Mouse (Mus musculus) C2C12 (cell line): ENCODE data around the gene Prrxl1. TPM values are rescaled to one million over a fixed set of nuclear protein-coding genes. Genes with fewer than 3 reads are reported as not detected.

Experiments
- H3K27me3 ChIP-seq: one replicate; pipeline ENCODE4 v1.6.1; 2011; ENCODE audit not compliant: control insufficient read depth, insufficient read depth, insufficient read length
- H3K36me3 ChIP-seq: one replicate; pipeline ENCODE4 v1.6.1; 2011; ENCODE audit not compliant: control insufficient read depth, insufficient read depth
- H3K4me3 ChIP-seq: one replicate; pipeline ENCODE4 v1.5.1; 2011; ENCODE audit warnings: mild to moderate bottlenecking, control low read depth; ENCODE audit not compliant: poor library complexity, insufficient read depth, severe bottlenecking
- H3K79me2 ChIP-seq: one replicate; pipeline ENCODE4 v1.6.1; 2011; ENCODE audit not compliant: control insufficient read depth, insufficient read depth
- H3K79me3 ChIP-seq: one replicate; pipeline ENCODE4 v1.6.1; 2011; ENCODE audit warnings: low read depth, control low read depth
- H3ac ChIP-seq: one replicate; pipeline ENCODE3; 2011; ENCODE audit warnings: low read depth; ENCODE audit not compliant: control insufficient read depth, insufficient read length
- CEBPB ChIP-seq: IDR thresholded peaks from one replicate; pipeline ENCODE4 v1.6.1; 2011; ENCODE audit warnings: low read depth, mild to moderate bottlenecking, control low read depth, moderate library complexity
- CTCF ChIP-seq: IDR thresholded peaks from one replicate; pipeline ENCODE4 v1.5.1; 2011; ENCODE audit not compliant: control insufficient read depth, insufficient read depth, insufficient read length
- FOSL1 ChIP-seq: IDR thresholded peaks from one replicate; pipeline ENCODE4 v1.8.0; 2011; ENCODE audit warnings: mild to moderate bottlenecking, low read length; ENCODE audit not compliant: poor library complexity, insufficient read depth, severe bottlenecking
- MAX ChIP-seq: IDR thresholded peaks from one replicate; pipeline ENCODE4 v1.6.1; 2011; ENCODE audit warnings: mild to moderate bottlenecking, control low read depth
- MYOD1 ChIP-seq: IDR thresholded peaks from one replicate; pipeline ENCODE4 v1.6.1; 2011; ENCODE audit warnings: low read depth; ENCODE audit not compliant: control insufficient read depth, insufficient read length
- MYOG ChIP-seq: IDR thresholded peaks from one replicate; pipeline ENCODE4 v1.6.1; 2011; ENCODE audit not compliant: control insufficient read depth, insufficient read length; ENCODE audit errors: extremely low read depth
- USF1 ChIP-seq: IDR thresholded peaks from one replicate; pipeline ENCODE4 v1.6.1; 2011; ENCODE audit warnings: low read depth, mild to moderate bottlenecking, control low read depth, moderate library complexity
- polyA plus RNA-seq: library from polyadenylated mRNA; unstranded; fragments of >200 nt; fragmentation: generic; extraction: Trizol; gene quantifications from one replicate; pipeline ENCODE4 v1.2.1, GENCODE M21; 2012; ENCODE audit warnings: missing spikeins

The Prrxl1 gene
- polyA plus RNA-seq, 1 experiment: not detected

DNA sequence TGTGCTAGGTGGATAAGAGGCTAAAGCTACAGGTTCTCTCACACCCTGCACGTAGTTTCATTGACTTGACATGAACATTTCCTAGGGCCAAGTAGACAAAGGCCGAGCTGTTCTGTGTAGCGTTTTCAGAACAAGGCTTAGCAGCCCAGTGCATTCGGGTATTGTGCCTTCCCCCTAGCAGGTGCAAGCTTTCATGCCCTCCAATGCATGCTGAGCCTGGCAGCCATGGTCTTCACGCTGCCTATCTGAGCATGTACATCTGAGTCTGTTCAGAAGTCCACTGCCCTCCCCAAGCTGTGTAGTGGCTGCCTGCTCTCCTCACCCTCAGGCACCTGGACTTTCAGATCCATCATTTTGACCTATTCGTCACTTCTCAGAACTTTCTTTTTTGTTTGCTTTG lies 35.5 kb upstream of the Prrxl1 start:
- H3K4me3 ChIP-seq: no peak overlapping the region
- no peaks in the 10 kb centered on the region for H3K79me2 ChIP-seq
- H3K27me3 ChIP-seq: no peaks in the 10 kb centered on the region
- no peak overlapping the region for H3ac ChIP-seq
- TF ChIP-seq USF1: no peak
- TF ChIP-seq MYOG: no peak
- no peak for TF ChIP-seq MYOD1
- TF ChIP-seq CTCF: no peak
- no peak for TF ChIP-seq CEBPB
- no peak for TF ChIP-seq MAX
- TF ChIP-seq FOSL1: no peak
- peaks cover 80% of the 10 kb centered on the region for H3K36me3 ChIP-seq
- H3K79me3 ChIP-seq: no peaks in the 10 kb centered on the region

DNA sequence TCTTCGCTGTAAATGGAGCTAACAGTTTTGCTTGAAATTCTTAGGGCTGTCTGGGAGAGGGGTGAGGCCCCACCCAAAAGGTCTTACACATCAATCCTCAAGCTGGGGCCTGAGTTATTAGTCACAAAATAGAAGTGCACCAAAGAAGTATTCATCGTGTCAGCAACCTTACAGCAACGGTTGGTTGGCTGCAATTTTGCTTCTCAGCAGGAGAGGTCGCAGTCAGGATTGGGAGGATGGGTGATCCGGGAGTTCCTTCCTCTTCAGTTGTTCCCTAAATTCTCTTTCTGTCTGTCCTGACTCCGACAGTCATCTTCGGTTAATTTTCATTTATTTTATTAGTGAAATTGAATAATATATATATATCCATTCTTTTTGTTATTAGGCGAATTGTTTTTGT lies 26.7 kb upstream of the Prrxl1 start:
- Histone ChIP-seq H3K36me3 (peaks cover 75% of the 10 kb centered on the region), H3K4me3 (no peak overlapping the region), H3ac (no peak overlapping the region)

GRCm38 (mm10) chr14:32578420-32578819 lies 20.8 kb upstream of the Prrxl1 start:
- Histone ChIP-seq H3ac (no peak overlapping the region), H3K79me3 (no peaks in the 10 kb centered on the region), H3K36me3 (peaks cover 42% of the 10 kb centered on the region), H3K4me3 (no peak overlapping the region), H3K27me3 (no peaks in the 10 kb centered on the region), H3K79me2 (no peaks in the 10 kb centered on the region)
- TF ChIP-seq FOSL1 (no peak), MYOG (no peak), CEBPB (no peak), CTCF (no peak), MYOD1 (no peak), USF1 (no peak), MAX (no peak)

More for the DNA sequence above, 26.7 kb upstream of the Prrxl1 start:
- peaks cover 8% of the 10 kb centered on the region for H3K79me2 ChIP-seq
- TF ChIP-seq CEBPB (no peak), FOSL1 (no peak), MYOD1 (no peak), CTCF (no peak), MAX (no peak), USF1 (no peak), MYOG (no peak)
- no peaks in the 10 kb centered on the region for H3K79me3 ChIP-seq
- H3K27me3 ChIP-seq: no peaks in the 10 kb centered on the region

- no peak for TF ChIP-seq MYOG
- TF ChIP-seq MAX: no peak
- no peak for TF ChIP-seq CEBPB
- no peak for TF ChIP-seq USF1
- TF ChIP-seq CTCF: no peak
- TF ChIP-seq MYOD1: no peak
- no peak for TF ChIP-seq FOSL1
- H3ac ChIP-seq: no peak overlapping the region
- H3K36me3 ChIP-seq: peaks cover 6% of the 10 kb centered on the region
- H3K79me3 ChIP-seq: no peaks in the 10 kb centered on the region
- no peaks in the 10 kb centered on the region for H3K79me2 ChIP-seq
- H3K4me3 ChIP-seq: no peak overlapping the region
- H3K27me3 ChIP-seq: peaks cover 26% of the 10 kb centered on the region
These were observed 15.5 kb upstream of the Prrxl1 start for GRCm38 (mm10) chr14:32583696-32584095.

DNA sequence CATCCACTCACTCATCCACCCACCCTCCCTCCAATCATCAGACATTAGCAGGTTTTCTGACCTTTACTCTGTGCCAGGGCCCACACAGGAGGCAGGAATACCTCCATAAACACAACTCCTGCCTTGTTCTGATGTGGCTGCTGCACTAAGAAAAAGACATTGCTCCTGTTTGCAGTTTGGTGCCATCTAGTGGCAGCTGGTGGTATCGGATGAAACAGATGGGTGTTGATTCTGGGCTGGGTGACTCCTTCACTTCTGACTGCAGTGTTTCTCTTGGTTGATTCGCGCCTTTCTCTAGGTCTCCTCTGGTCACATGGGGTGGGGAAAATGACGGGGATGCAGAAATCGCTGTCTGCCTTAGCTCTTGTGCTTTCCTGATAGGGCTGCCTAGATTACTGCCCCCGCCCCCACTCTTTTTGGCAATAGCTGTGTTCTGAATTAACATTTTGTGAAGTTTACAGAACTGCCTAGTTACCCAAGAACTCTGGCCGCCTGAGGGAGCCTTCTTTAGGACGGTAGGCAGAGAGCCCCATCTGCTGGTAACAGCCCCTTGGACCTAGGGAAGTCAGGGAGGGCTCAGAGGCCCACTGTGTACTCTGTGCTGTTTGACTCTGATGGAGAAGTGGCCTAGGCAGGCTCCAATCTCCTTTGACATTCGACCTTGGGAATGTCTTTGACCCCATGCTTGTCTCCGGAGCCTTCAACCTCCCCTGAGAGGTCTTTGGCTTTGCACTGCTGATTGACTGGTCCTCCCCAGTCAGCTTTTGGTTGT lies 12.0 kb upstream of the Prrxl1 start:
- TF ChIP-seq CTCF: peak; percentile 69
- no peak for TF ChIP-seq FOSL1
- Histone ChIP-seq H3K4me3 (no peak overlapping the region), H3K36me3 (no peaks in the 10 kb centered on the region), H3K79me2 (no peaks in the 10 kb centered on the region), H3K27me3 (peaks cover 56% of the 10 kb centered on the region), H3K79me3 (no peaks in the 10 kb centered on the region), H3ac (no peak overlapping the region)

DNA sequence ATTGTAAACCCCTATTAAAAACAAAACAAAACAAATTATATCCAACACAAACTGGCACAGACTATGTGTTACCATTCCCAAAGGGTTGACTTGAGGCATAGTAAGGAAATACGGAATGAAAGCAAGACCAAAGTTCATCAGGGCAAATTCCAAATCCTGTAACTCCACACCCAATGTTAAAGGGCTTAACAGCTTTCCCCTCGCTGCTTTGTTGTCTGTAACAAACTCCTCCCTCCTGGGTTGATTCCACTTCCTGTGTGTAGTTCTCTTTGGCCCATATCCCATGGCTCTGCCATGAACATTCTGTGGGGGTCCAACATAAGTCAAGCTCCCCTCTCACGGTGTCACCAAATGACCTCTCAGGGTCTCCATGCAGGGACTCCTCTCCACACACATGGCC lies 8.8 kb upstream of the Prrxl1 start:
- Histone ChIP-seq H3ac (no peak overlapping the region), H3K4me3 (no peak overlapping the region), H3K79me2 (no peaks in the 10 kb centered on the region), H3K36me3 (no peaks in the 10 kb centered on the region), H3K27me3 (peaks cover 76% of the 10 kb centered on the region), H3K79me3 (no peaks in the 10 kb centered on the region)
- TF ChIP-seq FOSL1: no peak
- TF ChIP-seq MYOD1: no peak
- TF ChIP-seq CTCF: no peak
- TF ChIP-seq MYOG: no peak
- TF ChIP-seq USF1: no peak
- no peak for TF ChIP-seq MAX
- TF ChIP-seq CEBPB: no peak
